Mouse (Mus musculus): Measurements from ENCODE around the gene Cdkn2d.

DNA sequence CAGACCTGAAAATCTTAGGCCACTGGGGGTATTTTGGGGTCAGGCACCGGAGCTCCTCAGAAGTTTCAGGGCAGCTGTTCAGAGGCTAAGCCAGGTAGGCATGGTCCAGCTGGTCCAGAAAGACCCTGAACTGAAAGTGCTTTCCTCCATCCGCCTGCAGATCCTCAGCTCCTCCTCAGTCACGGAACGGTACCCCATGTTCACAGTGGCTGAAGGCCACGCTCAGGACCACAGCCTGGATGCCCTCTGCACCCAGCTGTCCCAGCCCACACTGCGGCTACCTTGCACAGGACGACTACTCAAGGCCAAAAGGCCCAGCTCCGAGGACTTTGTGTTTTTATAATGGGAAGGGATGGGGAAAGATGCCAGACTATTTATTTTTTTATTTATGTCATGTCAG is 18.1 kb downstream of the Cdkn2d start:
- no peak for TF ChIP-seq CTCF (IDR thresholded peaks at IDR 0.05; ENCODE audit: low read depth)
- TF ChIP-seq EP300 (optimal IDR thresholded peaks at IDR 0.05): no peak
